ENCODE assay signal across 11 mouse cellular contexts in genomic region chr8:91280467-91281212, GRCm38 (mm10). TPM values are rescaled to one million over a fixed set of nuclear protein-coding genes. Genes with fewer than 3 reads are reported as not detected.
DNase-seq lines count a peak whose midpoint lies in the region; ATAC-seq lines count a peak whose summit lies in the region.
"Had no signal": no experiment of that assay in that cellular context is flagged by ENCODE, and none has a peak within 500 bp of the region (broad histone marks: within the 10 kb centered on the region; RNA-seq: fewer than 3 reads in every experiment).

No protein-coding gene starts in this region.

- peaks cover 4% of the 10 kb centered on the region; the same call in 1 of the 2 replicates for H3K4me1 ChIP-seq in forebrain, embryonic 13.5 days

- no peak for DNase-seq in frontal cortex, postnatal 14 days (ENCODE audit: low spot score in 2 of 2)
- peak; percentile 26 for DNase-seq in urinary bladder, postnatal 14 days (ENCODE audit: low spot score)
- no peak for DNase-seq in urinary bladder, postnatal 10 days (ENCODE audit: low spot score)
- DNase-seq in heart, postnatal 36 days, result peak; percentile 9 to 16
- DNase-seq in skeletal muscle tissue, adult 2 months (ENCODE audit: low read depth, low spot score), result peak; percentile 79
- no peak for DNase-seq in adrenal gland, postnatal 14 days
- DNase-seq: adrenal gland, postnatal 10 days; cerebellum, adult 2 months had no signal

- intact Hi-C loops in heart, postnatal 36 days (cut with DNase I), result no loop called here

- H3K27ac ChIP-seq in forebrain, embryonic 13.5 days, result no peak overlapping the region
- H3K27ac ChIP-seq: kidney, postnatal 0 days had no signal

- 89% methylated on average over 11 of the region's 11 CpGs for WGBS in forebrain, embryonic 13.5 days

- H3K4me2 ChIP-seq in forebrain, embryonic 13.5 days, result no peak overlapping the region

- no peaks in the 10 kb centered on the region for H3K27me3 ChIP-seq in forebrain, embryonic 13.5 days

- H3K9ac ChIP-seq in forebrain, embryonic 13.5 days, result no peak overlapping the region

- 0 out of 2 replicates have a peak, but pooled peaks cover 5% of the 10 kb centered on the region for H3K9me3 ChIP-seq in forebrain, embryonic 13.5 days (replicated peaks)

- H3K36me3 ChIP-seq in forebrain, embryonic 13.5 days (ENCODE audit: poor library complexity, severe bottlenecking), result peaks cover 4% of the 10 kb centered on the region; the same call in 1 of the 2 replicates

- ATAC-seq in frontal cortex, adult (ENCODE audit: low TSS enrichment), result peak; percentile 77
- ATAC-seq in forebrain, embryonic 13.5 days, result no peak

- H3K4me3 ChIP-seq in forebrain, embryonic 13.5 days, result no peak overlapping the region

RNA-seq across cellular contexts. Expression of gene Rpgrip1l, which starts 32.4 kb away (rescaled TPM):
- total RNA-seq in heart, postnatal 36 days (2021), result 1 to 10 TPM; 1.7 to 3.8 TPM
- total RNA-seq in adrenal gland, postnatal 14 days (2021), result 7.1 and 10.5 TPM in 2 replicates
- polyA plus RNA-seq in forebrain, embryonic 13.5 days (2015; fragmentation: Nextera tagmentation; extraction: Ambion mirVana), result 11.4 and 15.7 TPM in 2 replicates

RNA-seq across cellular contexts. Expression of gene Fto, which starts 32.7 kb away (rescaled TPM):
- 10 to 100 TPM; 62.9 to 68.3 TPM for total RNA-seq in heart, postnatal 36 days (2021)
- total RNA-seq in adrenal gland, postnatal 14 days (2021), result 68.1 and 73.2 TPM in 2 replicates
- polyA plus RNA-seq in forebrain, embryonic 13.5 days (2015; fragmentation: Nextera tagmentation; extraction: Ambion mirVana), result 90.1 and 104 TPM in 2 replicates

Comparison
In these comparisons a context has a peak if more than half of its experiments do, and no peak if none do; other contexts are left out.
1. DNase-seq: peak in urinary bladder, postnatal 14 days (single experiment), heart, postnatal 36 days (2 of 2) and skeletal muscle tissue, adult 2 months (single experiment); none in frontal cortex, postnatal 14 days (0 of 2), urinary bladder, postnatal 10 days (single experiment) and adrenal gland, postnatal 14 days (single experiment).